Mouse (Mus musculus) liver, embryonic 14.5 days (tissue): ENCODE measurements around the gene Psmd13.

Experiments used
- CTCF ChIP-seq: IDR thresholded peaks from 2 replicates; pipeline ENCODE4 v1.5.1; 2016; ENCODE audit warnings: antibody characterized with exemption, low read depth, control low read depth
- EP300 ChIP-seq: IDR thresholded peaks from 2 replicates; pipeline ENCODE4 v1.6.1; 2016; ENCODE audit warnings: antibody characterized with exemption, low read depth

DNA sequence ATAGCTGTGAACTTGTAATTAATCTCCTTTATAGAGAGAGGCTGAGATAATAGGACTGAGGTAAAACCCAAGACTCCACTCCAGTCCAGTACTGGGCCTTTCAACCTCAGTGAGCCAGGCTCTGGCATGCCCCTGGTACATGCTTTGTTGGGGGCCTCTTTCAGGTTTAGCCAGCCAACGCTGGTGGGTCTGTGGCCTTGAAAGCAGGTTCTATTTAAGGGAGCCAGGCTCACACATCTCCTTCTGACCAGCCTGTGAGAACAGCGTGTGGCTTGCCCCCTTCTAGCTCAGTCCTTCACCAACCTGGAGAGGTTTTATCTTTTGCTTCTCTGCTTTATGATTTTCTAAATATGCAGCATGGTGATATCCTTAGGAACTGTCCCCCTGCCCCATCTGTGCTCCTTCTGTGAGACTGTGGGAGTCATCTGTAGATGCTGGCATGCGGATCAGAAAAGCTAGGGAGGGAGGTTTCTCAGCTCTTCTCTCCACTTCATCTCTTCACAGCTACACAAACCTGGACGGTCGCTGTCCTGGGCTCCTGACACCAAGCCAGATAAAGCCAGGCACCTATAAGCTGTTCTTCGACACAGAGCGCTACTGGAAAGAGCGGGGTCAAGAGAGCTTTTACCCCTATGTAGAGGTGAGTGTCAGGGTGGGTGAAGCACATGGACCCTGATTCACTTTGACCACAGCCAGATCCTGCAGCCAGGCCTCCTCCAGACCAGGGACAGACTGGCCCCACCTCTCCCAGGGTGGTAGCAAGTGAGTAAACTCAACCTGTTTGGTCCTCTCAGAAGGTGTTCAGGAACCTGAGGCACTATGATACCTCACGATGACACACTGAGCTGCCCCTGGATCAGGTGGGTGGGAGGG lies 45.3 kb upstream of the Psmd13 start:
- TF ChIP-seq EP300 (no peak), CTCF (no peak)
